Mouse (Mus musculus): ENCODE data around the gene Mrvi1.

Gene Mrvi1

DNA sequence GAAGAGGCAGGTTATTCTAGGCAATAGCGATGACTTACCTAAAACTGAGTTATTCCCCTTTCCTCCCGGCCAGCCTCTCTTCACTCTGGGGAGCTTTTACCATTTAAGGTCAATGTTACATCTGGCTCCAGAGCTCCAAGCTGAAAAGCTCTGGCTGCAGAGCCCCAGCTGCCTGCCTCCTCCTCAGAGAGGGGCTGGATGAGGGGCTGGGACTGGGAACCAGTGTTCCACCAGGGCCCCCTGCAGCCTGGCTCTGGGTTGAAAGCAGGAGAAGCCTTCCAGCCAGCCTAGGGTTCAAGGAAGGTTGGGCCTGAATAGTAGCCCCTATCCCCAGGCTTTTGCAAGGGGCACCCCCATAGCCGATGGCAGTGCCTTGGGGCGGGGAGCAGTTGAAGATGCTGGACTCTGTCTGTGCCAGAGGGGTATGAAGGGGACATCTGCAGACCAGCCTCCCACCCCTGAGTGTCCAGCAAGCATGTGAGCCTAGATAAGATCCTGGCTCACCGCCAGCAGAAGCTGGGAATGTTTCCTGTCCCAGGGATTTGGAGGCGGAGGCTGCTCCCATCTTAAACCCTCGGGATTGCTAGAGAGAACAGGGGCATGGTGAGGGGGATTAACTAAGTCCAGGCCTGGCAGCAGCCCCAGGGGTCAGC is at the start of gene Mrvi1:
TSS of gene Mrvi1 (minus strand) at position 409 of the 653 bp plus-strand sequence.
- peak; percentile 46 for DNase-seq

DNA sequence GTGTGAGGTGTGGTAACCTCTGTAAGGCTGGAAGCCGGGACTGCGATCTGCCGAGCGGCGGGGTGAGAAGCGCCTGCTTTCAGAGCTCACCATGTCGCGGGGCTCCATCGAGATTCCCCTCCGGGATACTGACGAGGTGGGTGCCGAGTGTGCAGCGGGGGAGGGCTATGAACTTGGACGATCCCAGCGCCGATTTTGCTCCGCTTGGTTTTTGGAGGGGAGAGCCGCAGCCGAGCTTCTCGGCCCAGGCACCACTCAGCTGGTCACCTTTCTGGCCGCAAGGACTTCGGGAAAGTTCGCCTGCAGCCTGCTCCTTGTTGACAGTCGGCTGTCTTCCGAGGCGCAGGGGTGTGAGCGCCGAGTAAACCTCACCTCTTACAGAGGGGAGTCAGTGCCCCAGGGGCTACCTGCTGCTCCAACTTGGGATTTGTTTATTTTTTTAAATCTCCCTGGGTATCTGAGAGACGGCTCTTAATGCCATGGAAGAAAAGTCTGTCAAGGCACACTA is 46.8 kb upstream of the Mrvi1 start:
- DNase-seq: no peak

DNA sequence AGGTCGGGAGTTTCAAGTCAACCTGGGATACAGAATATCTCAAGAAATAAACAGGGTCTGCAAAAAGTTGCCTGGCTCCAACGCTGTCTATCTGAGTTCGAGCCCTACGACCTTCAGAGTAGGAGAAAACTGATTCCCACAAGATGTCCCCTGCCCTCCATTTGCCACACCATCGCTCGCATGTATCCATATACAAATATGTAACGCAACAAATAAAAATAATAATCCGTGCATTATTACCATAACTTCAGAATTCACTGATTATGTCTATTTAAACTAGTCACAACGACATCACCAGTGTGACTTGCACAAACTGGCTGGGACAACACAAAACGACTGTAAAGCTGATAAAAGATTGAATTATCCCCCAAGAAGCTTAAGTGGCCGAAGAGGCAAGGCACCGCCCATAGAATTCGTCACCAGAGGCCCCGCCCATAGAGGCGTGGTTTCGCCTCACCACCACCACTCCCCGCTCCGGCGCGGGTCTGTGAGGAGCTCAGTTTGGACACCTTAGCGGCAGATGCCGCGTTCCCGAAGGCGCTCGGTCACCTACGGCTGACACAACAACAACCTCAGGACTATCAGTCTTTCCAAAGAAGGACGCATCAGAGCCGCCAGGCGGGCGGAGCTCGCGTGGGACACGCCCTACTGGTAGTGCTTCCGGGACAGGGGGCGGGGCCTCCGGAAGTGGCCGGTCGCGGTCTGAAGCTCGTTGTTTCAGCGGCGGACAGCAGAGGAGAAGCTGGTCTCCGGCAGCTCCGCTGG is 46.2 kb upstream of the Mrvi1 start, which contains the start of gene Ctr9:
TSS of gene Ctr9 (plus strand) at position 671 of the 765 bp plus-strand sequence.
- peak; percentile 93 for DNase-seq

DNA sequence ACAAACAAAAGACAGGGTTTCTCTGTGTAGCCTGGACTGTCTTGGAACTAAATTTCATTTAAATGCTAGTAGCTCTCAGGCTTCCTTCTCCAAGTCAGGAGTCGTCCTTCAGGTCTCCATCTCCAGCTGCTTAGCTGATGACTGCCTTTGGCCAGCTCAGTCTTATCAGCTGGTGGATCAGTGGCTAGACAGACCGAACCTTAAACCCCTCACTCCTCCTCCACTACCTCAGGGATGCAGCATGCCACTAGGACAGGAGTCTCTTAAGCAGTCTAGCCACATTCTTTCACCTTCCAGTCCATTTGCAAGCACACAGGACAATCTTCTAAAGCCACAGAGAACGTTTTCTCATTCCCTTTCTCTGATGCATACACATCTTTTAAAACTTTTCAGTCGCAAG is 42.7 kb upstream of the Mrvi1 start:
- no peak for DNase-seq

DNA sequence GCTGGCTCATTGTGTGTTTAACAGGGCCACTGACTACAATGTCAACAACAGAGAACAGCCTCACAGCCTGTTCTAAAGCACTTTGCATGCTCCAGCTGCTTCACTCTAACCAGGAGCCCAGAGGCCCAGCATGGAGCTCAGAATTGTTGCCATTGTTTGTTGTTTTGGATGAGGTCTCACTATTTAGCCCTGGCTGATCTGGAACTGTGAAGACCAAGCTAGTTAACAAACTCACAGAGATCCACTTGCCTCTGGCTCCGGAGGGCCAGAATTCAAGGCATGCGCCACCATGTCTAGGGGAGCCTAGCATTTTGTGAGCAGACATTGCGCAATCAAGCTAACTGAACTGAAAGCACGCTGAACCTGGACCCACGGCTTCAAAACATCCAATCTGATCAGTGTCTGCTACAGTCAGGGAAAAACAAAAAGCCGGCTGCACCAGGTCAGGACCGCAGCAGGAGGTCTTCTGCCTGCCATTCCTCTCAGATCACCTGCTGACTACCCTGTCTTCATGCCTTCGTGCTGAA is 41.9 kb upstream of the Mrvi1 start:
- peak; percentile 66 for DNase-seq

DNA sequence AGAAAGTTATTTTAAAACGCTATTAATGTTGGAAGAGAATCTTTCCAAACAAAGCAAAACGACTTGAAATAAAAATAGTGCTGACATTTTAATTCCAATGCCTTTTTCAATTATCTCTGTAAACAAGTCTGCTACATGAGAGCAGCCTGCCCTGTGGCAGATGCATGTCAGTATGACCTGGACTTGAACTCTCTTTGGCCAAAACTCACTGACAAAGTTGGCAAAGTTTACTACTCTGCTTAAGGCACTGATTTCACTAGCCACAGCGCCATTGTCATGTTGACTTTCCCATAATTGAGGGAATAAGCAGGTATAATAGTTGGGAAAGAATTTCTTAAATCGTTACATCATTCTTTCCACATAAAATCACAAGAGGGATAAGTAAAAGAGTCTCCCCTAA is 38.6 kb upstream of the Mrvi1 start:
- DNase-seq: no peak

DNA sequence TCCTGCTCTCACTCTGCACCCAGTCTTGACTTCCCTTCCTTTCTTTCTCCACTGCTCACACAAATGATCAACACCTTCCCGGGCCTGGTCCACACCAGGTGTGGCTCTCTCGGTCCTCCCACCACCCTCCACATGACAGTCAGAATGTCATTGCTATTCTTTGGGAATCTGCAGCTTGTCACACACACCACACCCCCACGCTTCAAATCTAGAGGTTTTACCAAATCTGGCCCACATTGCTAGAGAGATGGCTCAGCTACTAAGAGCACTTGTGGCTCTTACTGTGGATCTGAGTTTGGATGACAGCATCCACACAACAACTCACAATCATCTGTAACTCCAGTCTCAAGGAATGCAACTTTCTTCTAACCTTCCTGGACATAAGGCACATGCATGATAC is 34.7 kb upstream of the Mrvi1 start:
- no peak for DNase-seq

DNA sequence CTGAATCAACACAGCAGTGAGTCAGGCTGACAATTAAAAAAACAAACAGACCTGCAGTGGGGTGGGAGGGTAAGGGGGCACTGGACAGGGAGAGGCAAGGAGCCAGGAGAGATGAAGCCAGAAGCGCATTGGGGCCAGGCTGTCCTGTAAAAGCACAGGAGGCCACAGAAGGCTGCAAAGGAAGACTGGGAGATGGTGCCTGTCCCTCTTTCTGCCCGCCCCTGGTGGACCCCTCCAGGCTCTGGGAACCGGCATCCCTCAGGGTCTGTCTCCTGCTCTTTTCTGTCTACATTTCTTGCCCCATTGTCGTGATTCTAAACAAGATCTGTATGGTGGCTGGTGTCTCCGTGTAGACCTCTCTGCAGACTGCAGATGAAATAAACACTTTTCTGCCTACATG is 33.5 kb upstream of the Mrvi1 start:
- no peak for DNase-seq

DNA sequence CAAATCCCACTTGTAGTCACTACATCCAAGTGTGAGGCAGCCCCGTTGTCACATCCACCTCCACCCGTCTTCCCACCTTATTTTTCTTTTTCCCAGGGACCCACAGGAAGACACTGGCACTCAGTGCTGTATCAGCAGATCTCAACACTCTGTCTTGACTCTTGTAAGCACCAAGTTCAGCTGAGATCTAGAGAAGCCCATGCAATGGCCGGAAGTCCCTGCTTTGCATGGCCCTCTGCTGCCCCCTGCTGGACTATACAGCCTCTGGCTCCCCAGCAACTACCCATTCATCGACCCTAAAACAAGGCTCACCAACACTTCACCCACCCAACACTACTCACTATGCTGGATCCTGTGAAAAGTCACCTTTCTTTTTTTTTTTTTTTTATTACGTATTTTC is 32.6 kb upstream of the Mrvi1 start:
- DNase-seq: peak; percentile 77

DNA sequence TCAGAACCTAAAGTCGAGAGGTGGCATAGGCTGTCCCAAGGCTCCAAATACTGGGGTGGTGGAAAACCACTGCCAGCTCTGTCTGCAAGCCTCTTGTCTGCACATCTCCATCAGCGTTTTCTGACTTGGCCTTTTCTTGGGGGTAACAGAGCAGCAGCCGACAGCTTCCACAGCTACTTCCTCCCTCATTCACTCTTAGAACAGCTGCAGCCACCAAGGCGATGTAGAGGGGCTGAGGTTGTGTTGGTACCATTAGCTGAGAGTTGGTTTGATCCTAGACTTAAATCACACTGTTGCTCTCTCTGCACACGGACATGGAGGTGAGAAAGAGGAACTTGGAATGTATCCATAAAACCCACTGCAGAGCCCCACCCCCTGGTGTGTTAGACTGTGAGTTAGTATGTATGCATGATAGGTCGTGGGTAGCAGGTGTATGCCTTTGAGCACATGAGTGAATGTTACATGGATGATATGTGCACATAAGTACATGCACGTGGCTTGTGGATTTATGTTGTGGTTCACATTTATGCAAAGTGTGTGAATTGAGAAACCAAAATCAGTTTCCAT is 31.9 kb upstream of the Mrvi1 start:
- DNase-seq: no peak

DNA sequence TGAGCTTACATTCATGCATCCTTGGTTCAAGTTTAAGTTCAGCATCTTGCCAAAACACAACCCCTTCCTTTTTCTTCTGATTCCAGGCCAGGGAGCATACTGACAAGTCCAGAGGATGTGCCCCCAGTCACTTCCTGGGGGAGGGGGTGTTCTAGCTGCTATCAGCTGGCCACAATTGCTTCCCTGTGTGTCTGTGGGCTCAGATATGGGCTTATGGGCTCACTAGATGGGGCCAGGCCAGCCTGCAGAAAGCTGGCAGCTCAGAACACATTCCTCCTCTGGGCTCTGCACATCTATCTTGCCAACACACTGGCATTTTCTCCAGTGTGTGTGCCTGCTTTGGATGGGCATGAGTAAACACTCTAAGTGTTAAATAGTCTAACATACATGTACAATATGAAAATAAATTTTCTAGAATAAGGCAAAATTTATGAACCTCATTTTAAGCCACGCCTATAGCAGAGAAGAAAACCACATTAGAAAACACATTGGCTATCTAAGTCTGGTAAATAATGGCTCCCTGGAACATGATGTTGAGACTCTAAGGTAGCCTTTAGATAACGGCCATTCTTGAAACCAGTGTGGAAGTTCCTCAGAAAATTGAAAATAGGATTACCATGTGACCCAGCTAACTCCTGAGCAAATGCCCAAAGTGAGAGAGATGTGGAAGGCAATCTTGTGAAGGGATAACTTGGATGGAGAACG is 22.0 kb upstream of the Mrvi1 start:
- no peak for DNase-seq

DNA sequence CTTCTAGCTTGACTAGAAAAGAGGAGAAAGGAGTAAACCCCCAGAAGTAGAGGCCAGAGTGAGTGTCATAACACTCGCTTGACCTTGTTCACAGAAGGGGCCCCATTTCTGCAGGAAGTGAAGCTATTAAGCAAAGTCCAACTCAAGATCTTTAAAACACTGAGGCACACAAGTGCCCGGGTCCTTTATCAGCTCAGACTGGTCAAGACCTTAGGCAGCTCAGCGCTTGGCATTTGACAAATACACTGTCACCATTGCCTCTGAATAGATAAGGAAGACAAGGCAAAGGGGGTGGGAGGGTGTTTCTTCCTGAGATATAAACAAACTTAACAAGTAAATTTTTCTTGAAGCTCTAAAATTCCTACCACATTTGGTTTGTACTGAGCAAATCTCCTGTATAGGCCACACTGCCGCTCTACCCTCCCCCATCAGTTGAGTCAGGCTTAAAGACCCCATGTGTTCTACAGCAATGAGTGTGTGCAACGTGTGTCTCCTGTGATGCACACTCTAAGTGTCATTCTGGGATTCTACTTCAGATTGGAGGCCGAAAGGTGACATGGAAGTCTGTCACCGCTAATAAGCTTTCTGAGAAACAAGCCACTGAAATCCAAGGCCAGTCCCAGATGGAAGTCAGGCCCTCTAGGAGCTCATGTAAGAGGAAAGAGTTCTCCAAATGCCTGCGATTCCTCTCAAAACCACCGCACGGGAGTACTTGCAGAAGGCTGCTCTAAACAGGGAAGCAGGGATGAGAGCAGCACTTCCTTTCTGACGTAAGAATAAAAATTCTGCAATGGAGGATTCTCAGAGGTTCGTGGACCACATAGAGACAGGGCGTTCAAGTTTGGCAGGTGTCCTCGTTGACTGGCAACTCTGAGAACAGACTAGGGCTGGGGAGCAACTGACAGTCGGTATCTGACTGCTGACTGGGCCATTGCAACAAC is 16.9 kb upstream of the Mrvi1 start:
- no peak for DNase-seq

DNA sequence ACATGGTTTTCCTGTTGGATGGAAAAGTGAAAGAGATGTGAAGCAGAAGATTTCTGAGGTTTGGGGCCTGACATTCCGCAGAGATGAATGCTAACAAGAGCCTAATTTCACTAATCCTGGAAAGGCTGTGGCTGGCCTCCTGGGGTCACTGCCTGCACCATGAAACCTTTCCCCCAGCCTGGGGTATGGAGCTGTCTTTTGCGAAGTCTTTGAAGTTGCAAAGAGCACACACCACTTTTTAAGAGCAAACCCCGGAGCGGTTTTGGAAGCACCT is 8.9 kb upstream of the Mrvi1 start:
- DNase-seq: no peak

DNA sequence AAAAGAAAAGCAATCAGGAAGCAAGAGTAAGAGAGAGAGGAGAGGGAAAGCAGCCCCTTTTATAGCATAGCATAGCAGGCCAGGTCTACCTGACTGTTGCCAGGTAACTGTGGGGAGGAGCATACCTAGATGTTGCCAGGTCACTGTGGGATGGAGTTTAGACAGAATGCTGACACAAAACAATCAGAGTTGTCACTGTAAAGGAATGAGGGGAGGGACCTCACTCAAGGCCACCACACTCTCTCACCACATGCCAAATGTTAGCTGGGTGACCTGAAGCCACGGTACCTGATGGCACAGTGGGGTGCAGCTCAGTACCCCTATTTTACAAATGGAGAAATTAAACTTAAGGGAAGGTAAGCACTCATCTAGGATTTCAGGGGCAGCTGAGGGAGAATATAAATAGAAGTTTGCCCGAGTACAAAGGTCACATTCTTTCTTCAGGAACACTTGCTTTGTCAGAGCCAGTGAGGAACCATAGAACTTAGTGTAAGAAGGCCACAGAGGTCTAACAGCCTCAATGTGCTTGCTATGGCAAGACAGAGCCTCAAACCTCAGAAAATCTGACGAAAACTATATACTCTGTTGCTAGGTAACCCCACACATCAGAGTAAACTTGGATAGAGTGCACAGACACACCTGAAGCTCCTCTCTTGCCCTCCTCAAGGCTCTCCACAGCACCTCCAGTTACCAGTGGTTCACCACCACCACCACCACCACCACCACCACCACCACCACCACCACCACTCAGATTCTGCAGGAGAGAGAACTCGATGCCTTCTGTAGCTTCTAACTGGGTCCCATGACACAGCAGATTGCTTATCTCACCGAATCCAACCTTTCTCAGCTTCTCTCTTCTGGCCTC is 8.3 kb upstream of the Mrvi1 start:
- DNase-seq: peak; percentile 72

DNA sequence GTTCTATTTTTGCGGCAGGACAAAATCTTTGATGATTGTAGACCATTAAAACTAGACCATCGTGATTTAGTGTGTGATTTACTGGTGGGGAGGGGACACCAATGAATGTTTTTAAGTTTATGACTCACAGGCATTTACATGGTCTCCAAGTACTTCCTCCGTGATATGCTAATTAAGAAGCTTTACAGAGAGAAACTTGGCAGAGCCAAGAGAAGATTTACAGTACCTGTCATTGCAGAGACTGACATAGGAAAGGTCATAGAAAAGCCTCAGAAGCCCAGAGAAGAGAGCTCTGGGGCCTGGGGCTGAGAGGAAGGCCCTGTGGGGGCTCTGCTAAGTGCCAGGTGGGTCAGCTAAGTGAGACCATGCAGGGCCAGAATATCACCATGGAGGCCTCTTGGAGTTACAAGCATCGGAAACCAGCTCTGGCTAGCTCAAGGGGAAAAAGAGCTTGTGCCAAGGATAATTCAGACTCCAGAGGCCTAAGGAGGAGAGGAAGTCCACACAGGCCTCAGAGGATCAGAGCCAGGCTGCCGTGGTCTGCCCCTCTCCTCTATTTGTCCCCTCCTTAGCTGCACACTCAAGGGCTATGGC is 7.1 kb upstream of the Mrvi1 start:
- DNase-seq: no peak

DNA sequence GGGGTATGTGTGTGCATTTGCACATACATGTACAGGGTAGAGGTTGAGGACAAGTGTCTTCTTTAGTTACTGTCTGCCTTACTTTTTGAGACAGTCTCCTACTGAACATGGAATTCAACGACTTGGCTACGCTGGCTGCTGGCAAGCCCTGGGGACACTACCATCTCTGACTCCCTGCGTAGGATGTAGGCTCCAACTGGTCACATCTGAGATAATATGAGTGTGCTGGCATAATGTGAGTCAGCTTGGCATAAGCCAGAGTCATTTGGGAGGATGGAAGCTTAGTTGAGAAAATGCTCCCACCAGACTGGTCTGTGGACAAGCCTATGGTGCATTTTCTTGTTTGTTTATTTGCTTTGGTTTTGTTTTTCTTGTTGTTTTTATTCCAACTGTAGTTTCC is 5.8 kb upstream of the Mrvi1 start:
- DNase-seq: no peak

DNA sequence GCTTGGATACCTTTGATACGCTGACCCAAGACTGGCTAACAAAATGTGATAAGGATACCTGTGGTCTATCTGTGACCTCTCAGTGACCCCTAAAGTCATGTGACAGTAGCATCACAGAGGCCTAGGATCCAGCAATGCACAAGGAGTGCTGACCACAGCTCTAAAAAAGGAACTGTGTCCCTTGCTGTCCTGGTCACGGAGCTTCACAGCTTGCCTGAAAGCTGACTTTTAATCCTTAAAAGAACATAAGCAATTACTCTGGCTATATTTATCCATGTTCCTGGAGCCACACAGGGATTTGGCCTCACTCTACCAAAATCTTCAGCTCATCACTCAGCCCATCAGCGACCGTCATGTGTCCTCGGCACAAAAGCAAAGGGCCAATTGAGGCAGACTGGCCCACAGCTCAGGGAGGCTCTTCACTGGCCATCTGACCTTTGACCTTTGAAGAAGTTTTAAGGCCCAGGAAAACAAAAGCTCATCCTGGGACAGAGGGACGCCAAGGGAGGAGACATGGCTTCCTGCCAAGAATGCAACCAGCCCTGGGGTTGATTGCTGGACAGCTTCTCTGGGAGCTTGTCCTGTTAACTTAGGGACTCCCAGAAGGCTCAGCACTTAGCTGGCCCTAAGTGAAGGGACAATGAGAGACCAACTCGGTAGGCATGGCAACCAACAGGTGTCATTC is 3.5 kb upstream of the Mrvi1 start:
- DNase-seq: peak; percentile 65

DNA sequence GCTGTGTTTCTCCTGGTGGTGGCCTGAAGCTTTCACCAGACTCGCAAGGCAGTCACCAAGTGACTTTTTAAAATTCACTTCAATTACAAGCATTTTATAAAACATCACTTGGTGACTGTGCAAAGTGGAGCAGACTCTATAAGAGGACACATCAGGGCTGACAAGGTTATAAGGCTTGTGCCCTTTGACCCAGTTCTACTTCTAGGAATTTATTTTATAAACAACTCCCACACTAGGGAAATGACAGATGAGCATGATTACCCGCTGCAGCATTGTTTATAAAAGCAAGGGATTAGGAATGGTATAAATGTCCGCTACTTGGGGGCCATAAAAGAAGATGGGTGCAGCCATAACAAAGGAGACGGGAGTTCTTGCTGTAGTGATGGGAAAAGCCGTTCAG is 1.4 kb upstream of the Mrvi1 start:
- DNase-seq: no peak

DNA sequence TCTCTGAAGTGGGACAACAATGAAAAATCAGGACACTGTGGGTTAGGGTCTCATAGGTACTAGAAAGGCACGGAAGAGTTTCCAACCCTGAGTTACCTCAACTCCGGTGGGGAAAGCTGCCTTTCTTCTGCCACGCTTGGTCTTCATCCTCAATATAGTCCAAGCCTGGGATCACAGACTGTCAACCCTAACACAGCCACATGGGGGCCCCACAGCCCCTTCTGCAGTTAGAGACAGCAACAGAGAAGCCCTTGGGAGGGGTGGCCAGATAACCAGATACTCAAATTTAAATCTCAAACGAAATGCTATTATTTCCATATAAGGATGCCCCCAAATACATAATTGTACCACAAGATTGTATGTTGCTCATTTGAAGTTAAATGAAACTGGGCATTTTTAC is 503 bp upstream of the Mrvi1 start:
- peak; percentile 43 for DNase-seq

DNA sequence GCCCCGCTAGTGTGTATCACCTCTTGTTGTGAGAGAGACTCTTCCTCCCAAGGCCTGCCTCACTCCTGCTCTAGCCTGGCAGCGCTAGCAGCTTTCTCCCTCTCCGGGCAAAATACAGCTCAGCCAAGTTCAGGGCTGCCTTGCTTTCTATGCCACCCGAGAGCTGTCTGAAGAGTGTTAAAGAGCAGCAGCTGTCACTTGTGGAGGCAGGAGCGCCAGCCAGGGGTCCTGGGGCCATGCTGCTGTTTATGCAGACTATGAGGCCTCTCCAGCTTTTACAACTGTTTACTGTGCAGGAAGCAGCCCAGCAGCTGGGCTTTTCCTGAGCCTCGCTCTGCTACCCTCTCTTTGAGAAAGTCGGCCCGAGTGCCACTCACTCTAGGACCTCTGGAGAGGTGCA is 1.2 kb downstream of the Mrvi1 start:
- no peak for DNase-seq

All from kidney, adult 11 months (tissue).